Mouse (Mus musculus): ENCODE measurements around the gene N4bp3. TPM values are rescaled to one million over a fixed set of nuclear protein-coding genes. Genes with fewer than 3 reads are reported as not detected.
"Not testable (repeated sequence)": the region's sequence is repeated elsewhere in the genome, so short reads cannot be mapped to it uniquely, and the experiment has no call there.

N4bp3 gene
- polyA plus RNA-seq, 1 experiment: 9.1 TPM

DNA sequence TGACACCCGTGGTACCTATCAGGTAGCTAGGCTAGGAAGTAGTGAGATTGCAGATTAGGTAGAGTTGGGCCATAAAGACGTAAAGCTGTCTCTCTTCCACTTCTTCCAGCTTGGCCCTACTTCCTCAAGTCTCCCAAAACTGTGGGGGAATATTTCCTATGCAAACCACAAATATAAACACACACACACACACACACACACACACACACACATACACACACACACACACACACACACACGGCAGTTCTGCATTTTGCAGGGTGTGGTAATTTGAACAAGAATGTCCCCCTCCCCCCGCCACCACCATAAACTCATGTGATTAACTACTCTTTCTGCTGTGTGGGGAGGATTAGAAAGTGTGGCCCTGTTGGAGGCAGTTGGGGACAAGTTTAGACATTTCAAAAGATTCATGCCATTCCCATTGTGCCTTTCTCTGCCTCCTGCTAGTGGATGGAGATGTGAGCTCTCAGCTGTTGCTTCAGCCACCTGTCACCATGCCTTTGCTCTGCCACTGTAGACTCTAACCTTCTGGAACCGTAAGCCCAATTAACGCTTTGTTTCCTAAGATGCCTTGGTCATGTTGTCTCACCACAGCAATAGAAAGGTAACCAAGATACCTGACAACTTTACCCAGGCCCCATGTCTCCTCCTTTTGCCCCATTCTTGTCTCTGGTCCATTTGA lies 27.2 kb upstream of the N4bp3 start:
- Histone ChIP-seq H3K4me3 (ENCODE audit: insufficient read depth, low read length) (no peak overlapping the region), H3K4me1 (ENCODE audit: control insufficient read depth, insufficient read depth, low read length) (no peaks in the 10 kb centered on the region), H3K27ac (ENCODE audit: insufficient read depth, low read length) (no peak overlapping the region)
- no peak for TF ChIP-seq CTCF (IDR thresholded peaks at IDR 0.05; ENCODE audit: extremely low read depth, insufficient read depth, low read length)
- TF ChIP-seq POLR2A (IDR thresholded peaks at IDR 0.05; ENCODE audit: extremely low read depth, insufficient read depth, low read length): no peak

DNA sequence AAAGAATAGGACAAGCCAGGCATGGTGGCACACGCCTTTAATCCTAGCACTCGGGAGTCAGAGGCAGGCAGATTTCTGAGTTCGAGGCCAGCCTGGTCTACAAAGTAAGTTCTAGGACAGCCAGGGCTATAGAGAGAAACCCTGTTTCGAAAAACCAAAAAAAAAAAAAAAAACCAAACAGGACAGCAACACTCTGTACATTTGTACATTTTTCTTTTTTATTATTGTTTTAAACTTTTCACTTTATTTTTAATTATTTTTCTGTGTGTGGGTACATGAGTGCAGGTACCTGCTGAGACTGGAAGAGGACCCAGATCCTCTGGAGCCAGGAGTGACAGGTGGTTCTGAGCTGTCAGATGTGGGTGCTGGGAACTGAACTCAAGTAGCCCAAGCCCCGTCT lies 24.7 kb upstream of the N4bp3 start:
- H3K27ac ChIP-seq (ENCODE audit: insufficient read depth, low read length): no peak overlapping the region
- H3K4me3 ChIP-seq (ENCODE audit: insufficient read depth, low read length): no peak overlapping the region
- no peak for TF ChIP-seq CTCF (IDR thresholded peaks at IDR 0.05; ENCODE audit: extremely low read depth, insufficient read depth, low read length)
- TF ChIP-seq POLR2A (IDR thresholded peaks at IDR 0.05; ENCODE audit: extremely low read depth, insufficient read depth, low read length): no peak
- H3K4me1 ChIP-seq (ENCODE audit: control insufficient read depth, insufficient read depth, low read length): no peaks in the 10 kb centered on the region

DNA sequence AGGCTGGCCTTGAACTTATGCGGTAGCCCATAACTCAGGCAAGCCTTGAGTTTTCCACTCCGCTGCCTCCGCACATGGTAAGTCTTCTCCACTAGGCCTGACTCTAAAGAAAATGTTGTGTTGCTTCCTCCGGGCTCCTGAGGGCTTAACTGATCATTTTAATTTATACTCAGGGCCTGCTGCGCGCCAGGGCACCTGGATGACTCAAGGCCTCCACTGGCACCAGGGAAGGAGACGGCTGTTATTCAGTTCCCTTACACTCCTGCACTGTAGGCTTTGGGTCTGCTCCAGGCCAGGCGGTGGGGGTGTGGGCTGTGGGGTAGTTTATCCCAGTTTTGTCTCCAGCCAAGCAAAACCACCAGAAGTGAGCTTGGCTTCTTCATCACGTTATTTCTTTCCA lies 22.6 kb upstream of the N4bp3 start:
- Histone ChIP-seq H3K4me1 (ENCODE audit: control insufficient read depth, insufficient read depth, low read length) (no peaks in the 10 kb centered on the region), H3K27ac (ENCODE audit: insufficient read depth, low read length) (no peak overlapping the region), H3K4me3 (ENCODE audit: insufficient read depth, low read length) (no peak overlapping the region)
- no peak for TF ChIP-seq POLR2A (IDR thresholded peaks at IDR 0.05; ENCODE audit: extremely low read depth, insufficient read depth, low read length)
- TF ChIP-seq CTCF (IDR thresholded peaks at IDR 0.05; ENCODE audit: extremely low read depth, insufficient read depth, low read length): no peak

GRCm38 (mm10) chr11:51671376-51671775 lies 20.7 kb upstream of the N4bp3 start:
- Histone ChIP-seq H3K4me1 (ENCODE audit: control insufficient read depth, insufficient read depth, low read length) (no peaks in the 10 kb centered on the region), H3K27ac (ENCODE audit: insufficient read depth, low read length) (no peak overlapping the region), H3K4me3 (ENCODE audit: insufficient read depth, low read length) (no peak overlapping the region)
- no peak for TF ChIP-seq CTCF (IDR thresholded peaks at IDR 0.05; ENCODE audit: extremely low read depth, insufficient read depth, low read length)
- TF ChIP-seq POLR2A (IDR thresholded peaks at IDR 0.05; ENCODE audit: extremely low read depth, insufficient read depth, low read length): no peak

GRCm38 (mm10) chr11:51670846-51671245 lies 20.2 kb upstream of the N4bp3 start:
- Histone ChIP-seq H3K4me3 (ENCODE audit: insufficient read depth, low read length) (no peak overlapping the region), H3K4me1 (ENCODE audit: control insufficient read depth, insufficient read depth, low read length) (no peaks in the 10 kb centered on the region), H3K27ac (ENCODE audit: insufficient read depth, low read length) (no peak overlapping the region)
- TF ChIP-seq CTCF (IDR thresholded peaks at IDR 0.05; ENCODE audit: extremely low read depth, insufficient read depth, low read length) (no peak), POLR2A (IDR thresholded peaks at IDR 0.05; ENCODE audit: extremely low read depth, insufficient read depth, low read length) (no peak)

DNA sequence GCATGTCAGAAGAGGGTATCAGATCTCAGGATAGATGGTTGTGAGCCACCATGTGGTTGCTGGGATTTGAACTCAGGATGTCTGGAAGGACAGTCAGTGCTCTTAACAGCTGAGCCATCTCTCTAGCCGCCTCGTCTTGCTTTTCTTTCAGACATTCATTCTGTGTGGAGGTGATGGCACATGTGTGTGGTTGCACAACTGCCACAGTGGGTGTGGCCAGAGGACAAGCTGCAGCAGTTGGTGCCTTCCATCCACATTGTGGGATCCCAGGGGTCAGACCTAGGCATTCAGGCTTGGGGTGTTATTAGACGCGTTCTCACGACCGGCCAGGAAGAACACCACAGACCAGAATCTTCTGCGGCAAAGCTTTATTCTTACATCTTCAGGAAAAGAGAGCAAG lies 14.1 kb upstream of the N4bp3 start:
- H3K4me1 ChIP-seq (ENCODE audit: control insufficient read depth, insufficient read depth, low read length); H3K4me3 ChIP-seq (ENCODE audit: insufficient read depth, low read length); H3K27ac ChIP-seq (ENCODE audit: insufficient read depth, low read length): not testable (repeated sequence)

- no peak for TF ChIP-seq POLR2A (IDR thresholded peaks at IDR 0.05; ENCODE audit: extremely low read depth, insufficient read depth, low read length)
- TF ChIP-seq CTCF (IDR thresholded peaks at IDR 0.05; ENCODE audit: extremely low read depth, insufficient read depth, low read length): no peak
Observed at GRCm38 (mm10) chr11:51662632-51663031, 12.0 kb upstream of the N4bp3 start.

GRCm38 (mm10) chr11:51661867-51662365 lies 11.3 kb upstream of the N4bp3 start:
- H3K4me3 ChIP-seq (ENCODE audit: insufficient read depth, low read length): no peak overlapping the region
- TF ChIP-seq POLR2A (IDR thresholded peaks at IDR 0.05; ENCODE audit: extremely low read depth, insufficient read depth, low read length): no peak
- H3K27ac ChIP-seq (ENCODE audit: insufficient read depth, low read length): no peak overlapping the region
- 0 out of 2 replicates have a peak, but pooled peaks cover 4% of the 10 kb centered on the region for H3K4me1 ChIP-seq (ENCODE audit: control insufficient read depth, insufficient read depth, low read length)

More at GRCm38 (mm10) chr11:51662632-51663031, 12.0 kb upstream of the N4bp3 start:
- H3K27ac ChIP-seq (ENCODE audit: insufficient read depth, low read length): no peak overlapping the region
- 0 out of 2 replicates have a peak, but pooled peaks cover 4% of the 10 kb centered on the region for H3K4me1 ChIP-seq (ENCODE audit: control insufficient read depth, insufficient read depth, low read length)
- no peak overlapping the region for H3K4me3 ChIP-seq (ENCODE audit: insufficient read depth, low read length)

- H3K4me1 ChIP-seq (ENCODE audit: control insufficient read depth, insufficient read depth, low read length): 0 out of 2 replicates have a peak, but pooled peaks cover 4% of the 10 kb centered on the region
- H3K4me3 ChIP-seq (ENCODE audit: insufficient read depth, low read length): no peak overlapping the region
- TF ChIP-seq POLR2A (IDR thresholded peaks at IDR 0.05; ENCODE audit: extremely low read depth, insufficient read depth, low read length) (no peak), CTCF (IDR thresholded peaks at IDR 0.05; ENCODE audit: extremely low read depth, insufficient read depth, low read length) (no peak)
- peak overlapping the region; percentile 53; the same call in 1 of the 2 replicates for H3K27ac ChIP-seq (ENCODE audit: insufficient read depth, low read length)
Observed at GRCm38 (mm10) chr11:51658705-51659104, 8.1 kb upstream of the N4bp3 start.

- Histone ChIP-seq H3K27ac (ENCODE audit: insufficient read depth, low read length) (peak overlapping the region; percentile 37; the same call in 1 of the 2 replicates), H3K4me1 (ENCODE audit: control insufficient read depth, insufficient read depth, low read length) (0 out of 2 replicates have a peak, but pooled peaks cover 4% of the 10 kb centered on the region), H3K4me3 (ENCODE audit: insufficient read depth, low read length) (no peak overlapping the region)
- TF ChIP-seq POLR2A (IDR thresholded peaks at IDR 0.05; ENCODE audit: extremely low read depth, insufficient read depth, low read length): no peak
- TF ChIP-seq CTCF (IDR thresholded peaks at IDR 0.05; ENCODE audit: extremely low read depth, insufficient read depth, low read length): no peak
Observed at GRCm38 (mm10) chr11:51658291-51658690, 7.6 kb upstream of the N4bp3 start.
